Mouse (Mus musculus): ENCODE measurements around the gene AA467197. TPM values are rescaled to one million over a fixed set of nuclear protein-coding genes. Genes with fewer than 3 reads are reported as not detected.

Gene AA467197
- polyA plus RNA-seq, 1 experiment from 2014 or later, result not detected

MicroRNAs encoded within 50 kb of the gene (microRNA counts, 519-probe panel; counts per million panel counts)
- not detected for microRNA mmu-miR-147

Small RNAs within 50 kb of the gene (microRNA-seq; reads per million reads assigned to microRNA genes)
- gene Mir147 (ENCODE audit: borderline number of aligned reads), result 12.2 reads per million, percentile 14 among the genes with 10 or more reads in this experiment

Other genes starting within 250 kb of the AA467197 start
- 0.15 and 0.28 TPM in 2 replicates for gene Slc28a2, start 210.5 kb upstream of the AA467197 start, polyA plus RNA-seq (2014; fragmentation: Nextera tagmentation; extraction: Ambion mirVana)
- not detected in 2 replicates for gene Gm14085, start 152.0 kb upstream of the AA467197 start, polyA plus RNA-seq (2014; fragmentation: Nextera tagmentation; extraction: Ambion mirVana)
- gene Gatm, start 25.7 kb upstream of the AA467197 start, polyA plus RNA-seq (2014; fragmentation: Nextera tagmentation; extraction: Ambion mirVana), result 10.4 and 12.2 TPM in 2 replicates
- 9.7 and 12.9 TPM in 2 replicates for gene Slc30a4, start 65.7 kb downstream of the AA467197 start, polyA plus RNA-seq (2014; fragmentation: Nextera tagmentation; extraction: Ambion mirVana)
- 61.8 and 64.7 TPM in 2 replicates for gene Bloc1s6, start 101.5 kb downstream of the AA467197 start, polyA plus RNA-seq (2014; fragmentation: Nextera tagmentation; extraction: Ambion mirVana)
- 3.2 and 3.4 TPM in 2 replicates for gene Sqor, start 128.3 kb downstream of the AA467197 start, polyA plus RNA-seq (2014; fragmentation: Nextera tagmentation; extraction: Ambion mirVana)